Mouse (Mus musculus) kidney, embryonic 16.5 days (tissue): Measurements from ENCODE around the gene Slc26a8. TPM values are rescaled to one million over a fixed set of nuclear protein-coding genes. Genes with fewer than 3 reads are reported as not detected.

Source experiments
- ATAC-seq: fragments of 200-750 bp; cut with Nextera tagmentation; 2 replicates; pipeline ENCODE4 v1.8.0; 2017; ENCODE audit warnings: moderate TSS enrichment; ENCODE audit not compliant: low FRiP score, low TSS enrichment
- H3K27ac ChIP-seq: fragments of 300-500 bp; sonication (generic); 2 replicates; pipeline ENCODE4 v1.5.1; 2014; ENCODE audit warnings: low read length
- H3K27me3 ChIP-seq: fragments of 300-500 bp; sonication (generic); 2 replicates; pipeline ENCODE4 v1.6.1; 2014; ENCODE audit warnings: low read length, control low read depth, mixed read lengths; ENCODE audit not compliant: insufficient read depth
- H3K36me3 ChIP-seq: fragments of 300-500 bp; sonication (generic); 2 replicates; pipeline ENCODE4 v1.6.1; 2014; ENCODE audit warnings: low read length, control low read depth, mixed read lengths; ENCODE audit not compliant: insufficient read depth
- H3K4me1 ChIP-seq: fragments of 300-500 bp; sonication (generic); 2 replicates; pipeline ENCODE4 v1.6.1; 2014; ENCODE audit warnings: low read length, control low read depth, mixed read lengths; ENCODE audit not compliant: insufficient read depth
- H3K4me2 ChIP-seq: fragments of 300-500 bp; sonication (generic); replicated peaks from 2 replicates; pipeline ENCODE4 v1.6.1; 2014; ENCODE audit warnings: low read depth, low read length
- H3K4me3 ChIP-seq: fragments of 300-500 bp; sonication (generic); 2 replicates; pipeline ENCODE4 v1.5.1; 2014; ENCODE audit warnings: mild to moderate bottlenecking, low read length
- H3K9ac ChIP-seq: fragments of 300-500 bp; sonication (generic); replicated peaks from 2 replicates; pipeline ENCODE4 v1.6.1; 2014; ENCODE audit warnings: low read length
- H3K9me3 ChIP-seq: fragments of 300-500 bp; sonication (generic); 2 replicates; pipeline ENCODE4 v1.6.1; 2016; ENCODE audit warnings: low read length, control low read depth
- WGBS: fragments of 180-500 bp; shearing (Covaris S2); extraction: QIAGEN DNeasy Blood & Tissue Kit; methylation state at CpG from one replicate; pipeline ENCODE4 v1.1.7; 2014; 5-methylcytosine and 5-hydroxymethylcytosine counted together
- polyA plus RNA-seq: library from polyadenylated mRNA; unstranded; fragments of >200 nt; fragmentation: Nextera tagmentation; extraction: Ambion mirVana; gene quantifications from 2 replicates; pipeline ENCODE4 v1.2.1, GENCODE M21; 2015

Slc26a8 gene
- polyA plus RNA-seq, 1 experiment from 2014 or later = 0.46 TPM

DNA sequence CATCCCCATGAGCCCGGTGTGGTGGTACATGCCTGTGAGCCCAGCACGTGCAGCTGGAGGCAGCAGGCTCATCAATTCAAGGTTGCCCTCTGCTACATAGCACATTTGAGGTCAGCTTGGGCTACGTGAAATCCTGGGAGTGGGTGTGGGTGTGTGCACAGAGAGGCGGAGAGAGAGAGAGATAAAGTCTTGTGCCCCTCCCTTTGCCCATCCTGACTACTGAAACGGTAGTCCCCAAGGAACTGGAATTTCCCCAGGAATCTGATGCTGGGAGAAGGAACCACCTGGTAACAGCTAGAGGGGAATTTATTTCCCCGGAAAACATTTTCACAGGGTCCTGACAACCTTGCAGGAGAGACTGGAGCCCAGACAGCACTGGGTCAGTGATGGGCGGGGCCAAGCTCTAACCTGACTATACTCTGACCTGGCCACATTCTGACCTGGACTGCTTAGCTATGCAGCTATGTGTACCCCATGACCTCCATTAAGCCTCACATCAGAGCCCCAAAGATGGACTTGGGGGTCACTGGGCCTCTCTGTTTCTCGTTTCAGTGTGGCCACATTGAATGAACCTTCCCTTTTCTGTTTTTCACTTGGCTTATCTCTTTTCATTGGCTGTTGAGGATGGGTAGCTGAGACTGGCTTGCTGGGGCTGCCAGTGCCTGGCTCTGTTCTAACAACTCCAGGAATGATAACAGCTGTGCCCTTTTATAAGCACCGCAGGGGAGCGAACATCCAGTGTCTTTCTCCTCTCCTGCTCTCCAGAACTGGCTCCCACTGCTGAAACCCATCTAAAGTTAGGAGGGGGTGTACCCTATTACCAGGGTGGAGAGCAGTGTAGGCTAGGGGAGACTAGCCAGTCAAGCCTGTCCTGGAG, 61.5 kb downstream of the Slc26a8 start:
- no peaks in the 10 kb centered on the region for H3K36me3 ChIP-seq
- H3K27ac ChIP-seq = no peak overlapping the region
- ATAC-seq = peak; percentile 51; the same call in 1 of the 2 replicates
- peaks cover 7% of the 10 kb centered on the region for H3K4me1 ChIP-seq
- WGBS = 46% methylated on average over 10 of the region's 10 CpGs
- H3K4me2 ChIP-seq = no peak overlapping the region
- no peaks in the 10 kb centered on the region for H3K9me3 ChIP-seq
- H3K4me3 ChIP-seq = no peak overlapping the region
- H3K27me3 ChIP-seq = no peaks in the 10 kb centered on the region
- no peak overlapping the region for H3K9ac ChIP-seq

DNA sequence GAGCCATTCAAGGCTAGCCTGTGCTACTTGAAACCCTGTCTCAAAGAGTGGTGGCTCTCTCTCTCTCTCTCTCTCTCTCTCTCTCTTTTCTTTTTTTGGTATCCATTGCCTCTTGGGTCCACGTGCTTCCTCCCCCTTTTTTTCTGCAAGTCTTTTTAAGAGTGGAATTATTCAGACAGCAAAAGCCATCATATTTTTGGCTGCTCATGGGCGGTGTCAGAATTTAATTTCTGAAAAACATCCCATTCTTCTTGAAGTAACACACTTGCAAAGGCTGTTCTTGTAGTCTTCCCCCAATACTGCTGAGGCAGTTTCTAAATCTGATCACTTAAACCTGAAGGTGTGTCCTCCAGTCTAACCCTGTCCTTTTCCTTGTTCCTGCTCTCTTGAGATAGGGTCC, 63.1 kb downstream of the Slc26a8 start:
- peaks cover 7% of the 10 kb centered on the region for H3K4me1 ChIP-seq
- no peak overlapping the region for H3K27ac ChIP-seq
- H3K9me3 ChIP-seq = no peaks in the 10 kb centered on the region
- no peak overlapping the region for H3K4me2 ChIP-seq
- H3K27me3 ChIP-seq = no peaks in the 10 kb centered on the region
- H3K9ac ChIP-seq = no peak overlapping the region
- WGBS = 81% methylated on average over 2 of the region's 2 CpGs
- no peak for ATAC-seq
- H3K4me3 ChIP-seq = no peak overlapping the region
- no peaks in the 10 kb centered on the region for H3K36me3 ChIP-seq

DNA sequence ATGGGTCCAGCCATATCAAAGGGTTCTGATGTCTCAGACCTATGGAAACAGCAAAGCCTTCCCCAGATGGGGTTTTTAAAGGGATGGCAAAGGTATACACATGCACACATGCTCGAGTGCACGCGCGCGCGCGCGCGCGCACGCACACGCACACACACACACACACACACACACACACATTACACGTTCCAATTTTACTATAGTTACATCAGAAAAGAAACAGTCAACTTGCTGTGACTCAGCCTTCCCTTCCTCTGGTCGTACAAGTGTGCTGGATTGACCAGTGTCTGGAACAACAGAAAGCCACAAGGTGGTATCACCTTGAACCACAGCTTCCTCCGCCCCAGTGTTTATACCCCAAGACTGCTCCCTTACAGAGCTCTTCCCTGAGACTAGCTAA, 64.7 kb downstream of the Slc26a8 start:
- peaks cover 16% of the 10 kb centered on the region for H3K4me1 ChIP-seq
- H3K4me2 ChIP-seq = no peak overlapping the region
- H3K27me3 ChIP-seq = no peaks in the 10 kb centered on the region
- 89% methylated on average over 15 of the region's 15 CpGs for WGBS
- no peak for ATAC-seq
- H3K4me3 ChIP-seq = no peak overlapping the region
- no peaks in the 10 kb centered on the region for H3K9me3 ChIP-seq
- no peaks in the 10 kb centered on the region for H3K36me3 ChIP-seq
- no peak overlapping the region for H3K9ac ChIP-seq
- no peak overlapping the region for H3K27ac ChIP-seq

DNA sequence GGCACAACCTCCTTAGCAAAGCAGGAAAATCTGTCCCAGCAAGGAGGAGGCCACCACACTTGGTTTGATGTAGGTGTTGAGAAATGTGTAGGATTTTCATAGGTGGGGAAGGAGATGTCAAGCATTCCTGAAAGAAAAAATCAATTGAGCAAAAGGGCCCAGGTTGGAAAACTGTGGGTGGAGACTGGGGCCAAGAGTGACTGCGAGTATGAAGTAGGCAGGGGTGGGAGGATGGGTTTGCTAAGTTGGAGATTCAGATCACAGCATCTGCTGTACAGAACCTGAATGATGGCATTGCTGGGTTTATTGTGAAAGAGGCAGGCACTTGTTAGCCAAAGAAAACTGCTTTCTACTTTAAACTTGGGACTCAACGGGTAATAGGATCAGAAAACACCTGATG, 65.2 kb downstream of the Slc26a8 start:
- H3K9me3 ChIP-seq = no peaks in the 10 kb centered on the region
- H3K36me3 ChIP-seq = peaks cover 4% of the 10 kb centered on the region
- no peaks in the 10 kb centered on the region for H3K27me3 ChIP-seq
- 80% methylated on average over 2 of the region's 2 CpGs for WGBS
- no peak overlapping the region for H3K9ac ChIP-seq
- H3K4me1 ChIP-seq = peaks cover 20% of the 10 kb centered on the region
- H3K27ac ChIP-seq = no peak overlapping the region
- H3K4me2 ChIP-seq = no peak overlapping the region
- ATAC-seq = no peak
- no peak overlapping the region for H3K4me3 ChIP-seq

DNA sequence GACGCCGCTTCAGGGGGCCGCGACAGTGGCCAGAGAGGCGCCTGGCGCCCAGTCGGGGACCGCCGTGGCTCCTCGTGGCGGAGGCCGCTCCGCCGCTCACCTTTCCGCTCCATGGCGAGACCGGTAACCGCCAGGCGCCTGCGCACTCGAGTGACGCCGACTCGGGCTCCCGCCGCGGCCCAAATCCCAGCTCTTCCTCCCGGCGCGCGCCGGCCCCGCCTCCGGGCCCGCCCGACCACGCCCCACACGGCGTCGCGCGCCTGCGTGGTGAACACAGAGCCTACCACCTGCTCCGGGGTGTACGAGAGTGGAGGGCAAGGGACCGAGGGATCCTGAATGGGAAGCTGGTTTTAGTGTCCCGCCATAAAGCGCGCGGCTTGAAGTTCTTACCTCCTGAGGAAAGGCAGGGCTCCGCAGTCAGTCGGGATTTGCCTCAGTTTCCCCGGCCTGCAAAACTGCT, 67.7 kb downstream of the Slc26a8 start, which contains the start of gene Srpk1:
Srpk1 (minus strand) TSS at position 410 of the 460 bp plus-strand sequence.
- peaks cover 13% of the 10 kb centered on the region for H3K4me1 ChIP-seq
- H3K27ac ChIP-seq = peak within 1 kb of the TSS; percentile 88
- H3K9ac ChIP-seq = peak within 1 kb of the TSS; percentile 94
- peak within 1 kb of the TSS; percentile 95 for H3K4me3 ChIP-seq
- peaks cover 12% of the 10 kb centered on the region for H3K36me3 ChIP-seq
- under 1% methylated on average over 45 of the region's 53 CpGs for WGBS
- H3K27me3 ChIP-seq = no peaks in the 10 kb centered on the region
- H3K4me2 ChIP-seq = peak within 1 kb of the TSS; percentile 77
- no peaks in the 10 kb centered on the region for H3K9me3 ChIP-seq
- peak; percentile 94 for ATAC-seq

DNA sequence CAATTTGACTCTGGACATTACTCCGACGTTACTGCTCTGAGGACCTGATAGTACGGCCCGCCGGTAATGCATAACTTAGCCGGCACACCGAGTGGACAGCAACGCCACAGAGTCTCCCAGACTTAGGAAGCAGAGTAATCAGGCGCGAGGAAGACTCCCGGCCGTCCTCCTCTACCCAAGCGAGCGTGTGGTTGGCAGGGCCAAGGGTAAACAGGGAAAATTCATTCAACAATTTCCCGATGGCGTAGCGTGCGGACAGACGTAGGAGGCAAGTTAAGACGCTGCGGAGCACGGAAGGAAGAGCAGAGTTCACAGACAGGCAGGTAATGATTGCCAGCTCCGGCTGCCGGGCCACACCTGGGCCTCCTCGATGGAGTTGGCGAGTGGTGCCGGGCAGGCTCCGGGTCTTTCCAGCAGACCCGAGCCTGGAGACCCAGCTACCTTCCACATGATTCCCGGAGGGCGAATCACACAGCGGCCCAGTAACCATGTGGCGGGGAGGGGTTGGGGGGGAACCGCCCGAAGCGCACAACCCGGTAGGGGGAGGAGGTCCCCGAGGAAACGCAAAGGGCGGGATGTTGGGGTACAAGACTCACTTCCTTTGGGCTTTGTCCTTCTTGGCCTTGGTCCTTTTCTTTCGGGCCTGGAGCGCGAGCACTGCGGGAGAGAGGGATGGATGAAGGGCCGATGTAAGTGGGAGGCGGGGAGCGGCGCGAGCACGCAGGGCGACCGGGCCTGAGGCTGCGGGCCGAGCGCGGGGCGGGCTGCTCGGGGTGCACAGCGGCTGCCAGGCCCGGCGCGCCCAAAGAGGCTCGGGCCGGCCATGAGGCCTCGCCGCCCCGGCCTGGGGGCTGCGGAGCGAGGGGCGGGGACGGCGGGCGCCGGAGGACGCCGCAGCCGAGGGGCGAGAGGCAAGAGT, 68.4 kb downstream of the Slc26a8 start:
- peak; percentile 73 for ATAC-seq
- Histone ChIP-seq H3K4me1 (peaks cover 13% of the 10 kb centered on the region), H3K9me3 (no peaks in the 10 kb centered on the region), H3K9ac (peak overlapping the region; percentile 94), H3K27ac (peak overlapping the region; percentile 88), H3K4me2 (peak overlapping the region; percentile 77), H3K36me3 (peaks cover 12% of the 10 kb centered on the region), H3K27me3 (no peaks in the 10 kb centered on the region), H3K4me3 (peak overlapping the region; percentile 95)
- whole genome bisulfite sequencing = under 1% methylated on average over 58 of the region's 78 CpGs

DNA sequence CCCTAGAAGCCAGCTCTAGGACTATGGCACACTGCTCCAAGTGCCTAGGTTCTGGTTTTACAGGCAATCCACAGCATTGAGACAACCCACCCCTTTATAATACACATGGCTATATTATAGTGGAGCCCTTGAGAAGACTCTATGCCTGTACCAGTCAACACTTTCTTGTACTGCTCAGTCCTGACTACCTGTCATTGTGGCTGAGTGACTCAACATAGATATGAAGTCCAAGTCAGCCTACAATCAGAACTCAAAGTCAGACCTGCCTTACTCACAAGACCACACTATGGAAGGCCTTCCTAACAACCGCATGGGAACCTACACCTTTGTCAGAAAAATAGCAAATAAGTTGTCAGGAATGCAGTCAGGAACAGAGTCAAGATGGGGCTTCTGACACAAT, 71.3 kb downstream of the Slc26a8 start:
- Histone ChIP-seq H3K27me3 (no peaks in the 10 kb centered on the region), H3K4me2 (no peak overlapping the region), H3K4me1 (peaks cover 13% of the 10 kb centered on the region), H3K27ac (no peak overlapping the region), H3K4me3 (no peak overlapping the region), H3K9ac (no peak overlapping the region), H3K9me3 (no peaks in the 10 kb centered on the region), H3K36me3 (peaks cover 27% of the 10 kb centered on the region)
- 90% methylated on average over 1 of the region's 1 CpGs for WGBS
- ATAC-seq = no peak

DNA sequence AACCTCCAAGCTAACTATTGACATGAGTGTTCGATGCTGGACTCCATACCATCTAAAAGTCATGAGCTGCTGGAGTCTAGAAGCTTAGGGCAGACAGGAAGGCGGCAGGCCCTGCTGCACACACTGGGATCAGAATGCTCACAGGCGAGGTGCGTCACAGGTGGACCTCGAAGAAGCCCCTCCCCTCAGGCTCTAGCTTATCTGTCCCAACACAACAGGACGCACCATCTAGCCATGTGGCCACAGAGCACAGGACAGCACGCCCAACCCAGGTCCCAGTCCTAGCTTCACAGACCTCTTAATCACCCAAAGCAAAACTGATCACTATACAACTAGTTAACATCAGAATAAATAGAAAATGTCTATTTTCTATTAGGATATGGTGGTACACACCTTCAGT, 71.9 kb downstream of the Slc26a8 start:
- Histone ChIP-seq H3K4me1 (peaks cover 13% of the 10 kb centered on the region), H3K4me2 (no peak overlapping the region), H3K9ac (no peak overlapping the region; the same call in 1 of the 2 replicates), H3K9me3 (no peaks in the 10 kb centered on the region), H3K27me3 (no peaks in the 10 kb centered on the region), H3K4me3 (no peak overlapping the region), H3K27ac (no peak overlapping the region), H3K36me3 (peaks cover 27% of the 10 kb centered on the region)
- ATAC-seq = no peak
- 77% methylated on average over 7 of the region's 7 CpGs for WGBS

DNA sequence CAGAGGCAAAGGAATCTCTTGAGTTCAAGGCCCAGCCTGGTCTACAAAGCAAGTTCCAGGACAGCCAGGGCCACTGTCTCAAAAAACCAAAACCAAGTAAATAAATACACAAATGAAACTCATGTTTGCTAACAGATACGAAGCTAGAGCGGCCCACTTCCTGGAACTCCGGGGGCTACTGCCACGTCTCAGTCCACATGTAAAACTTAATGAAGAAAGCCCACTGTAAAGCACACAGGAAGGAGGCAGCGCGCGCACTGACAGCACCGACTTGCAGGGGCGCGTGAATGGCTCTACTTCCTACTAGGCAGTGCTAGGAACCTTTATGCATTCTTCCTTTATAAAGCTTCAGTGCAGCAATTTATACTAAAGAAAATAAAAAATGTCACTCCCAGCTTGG, 72.4 kb downstream of the Slc26a8 start:
- H3K4me1 ChIP-seq = peaks cover 13% of the 10 kb centered on the region
- H3K9me3 ChIP-seq = no peaks in the 10 kb centered on the region
- H3K9ac ChIP-seq = no peak overlapping the region; the same call in 1 of the 2 replicates
- H3K4me3 ChIP-seq = no peak overlapping the region
- H3K36me3 ChIP-seq = peaks cover 27% of the 10 kb centered on the region
- no peak overlapping the region for H3K4me2 ChIP-seq
- no peak overlapping the region for H3K27ac ChIP-seq
- no peak for ATAC-seq
- WGBS = 82% methylated on average over 10 of the region's 10 CpGs
- no peaks in the 10 kb centered on the region for H3K27me3 ChIP-seq
